Mouse (Mus musculus) neural tube, embryonic 14.5 days (tissue): ENCODE measurements at regions not wholly inside any gene's neighbourhood (a gene's known extent, or its start where the extent isn't known, plus 50 kb on each side); places are given as distances from the start of the nearest gene placed in this dataset.

Experiments
- ATAC-seq: fragments of 200-750 bp; cut with Nextera tagmentation; 2 replicates; pipeline ENCODE4 v1.8.0; 2017; ENCODE audit warnings: low read depth, mild to moderate bottlenecking, moderate TSS enrichment, moderate library complexity
- H3K27ac ChIP-seq: fragments of 300-500 bp; sonication (generic); 2 replicates; pipeline ENCODE4 v1.5.1; 2014; ENCODE audit warnings: low read depth, mild to moderate bottlenecking, control low read depth, low read length, moderate library complexity, mixed read lengths
- H3K27me3 ChIP-seq: fragments of 300-500 bp; sonication (generic); 2 replicates; pipeline ENCODE4 v1.6.1; 2014; ENCODE audit warnings: low read length; ENCODE audit not compliant: control insufficient read depth, insufficient read depth
- H3K36me3 ChIP-seq: fragments of 300-500 bp; sonication (generic); 2 replicates; pipeline ENCODE4 v1.6.1; 2014; ENCODE audit warnings: low read length, mixed read lengths; ENCODE audit not compliant: control insufficient read depth, insufficient read depth
- H3K4me1 ChIP-seq: fragments of 300-500 bp; sonication (generic); 2 replicates; pipeline ENCODE4 v1.6.1; 2014; ENCODE audit warnings: low read length; ENCODE audit not compliant: control insufficient read depth, insufficient read depth
- H3K4me2 ChIP-seq: fragments of 300-500 bp; sonication (generic); 2 replicates; pipeline ENCODE4 v1.6.1; 2014; ENCODE audit warnings: mild to moderate bottlenecking, low read depth, low read length, control low read depth
- H3K4me3 ChIP-seq: fragments of 300-500 bp; sonication (generic); 2 replicates; pipeline ENCODE4 v1.5.1; 2014; ENCODE audit warnings: low read depth, low read length, control low read depth, mixed read lengths
- H3K9ac ChIP-seq: fragments of 300-500 bp; sonication (generic); replicated peaks from 2 replicates; pipeline ENCODE4 v1.6.1; 2014; ENCODE audit warnings: low read depth, mild to moderate bottlenecking, control low read depth, low read length, mixed read lengths
- H3K9me3 ChIP-seq: fragments of 300-500 bp; sonication (generic); 2 replicates; pipeline ENCODE4 v1.6.1; 2016; ENCODE audit warnings: low read length; ENCODE audit not compliant: control insufficient read depth
- whole genome bisulfite sequencing: fragments of 180-500 bp; shearing (Covaris S2); extraction: QIAGEN DNeasy Blood & Tissue Kit; methylation state at CpG from one replicate; pipeline ENCODE4 v1.1.7; 2014; 5-methylcytosine and 5-hydroxymethylcytosine counted together

- ATAC-seq: no peak
- Histone ChIP-seq H3K27ac (no peak overlapping the region), H3K9ac (no peak overlapping the region), H3K36me3 (no peaks in the 10 kb centered on the region), H3K4me2 (no peak overlapping the region), H3K27me3 (no peaks in the 10 kb centered on the region), H3K4me3 (no peak overlapping the region), H3K9me3 (no peaks in the 10 kb centered on the region), H3K4me1 (no peaks in the 10 kb centered on the region)
- 82% methylated on average over 5 of the region's 5 CpGs for WGBS
Measured at GRCm38 (mm10) chr4:99597781-99598180, 58.3 kb upstream of the Foxd3 start.

- Histone ChIP-seq H3K4me2 (no peak overlapping the region), H3K4me1 (no peaks in the 10 kb centered on the region), H3K4me3 (no peak overlapping the region), H3K27me3 (no peaks in the 10 kb centered on the region), H3K27ac (no peak overlapping the region), H3K9ac (no peak overlapping the region), H3K9me3 (no peaks in the 10 kb centered on the region), H3K36me3 (no peaks in the 10 kb centered on the region)
- ATAC-seq: no peak
- WGBS: 62% methylated on average over 10 of the region's 10 CpGs
Measured at GRCm38 (mm10) chr4:99600741-99601140, 55.4 kb upstream of the Foxd3 start.

- Histone ChIP-seq H3K36me3 (no peaks in the 10 kb centered on the region), H3K9ac (no peak overlapping the region), H3K27ac (no peak overlapping the region), H3K4me3 (no peak overlapping the region), H3K9me3 (no peaks in the 10 kb centered on the region), H3K4me1 (no peaks in the 10 kb centered on the region), H3K27me3 (no peaks in the 10 kb centered on the region), H3K4me2 (no peak overlapping the region)
- ATAC-seq: peak; percentile 77; the same call in 1 of the 2 replicates
- WGBS: 43% methylated on average over 6 of the region's 6 CpGs
Measured at GRCm38 (mm10) chr4:99601463-99601862, 54.6 kb upstream of the Foxd3 start.
